ENCODE assay signal across 13 mouse cellular contexts in genomic region chr5:120138406-120138805, GRCm38 (mm10). TPM values are rescaled to one million over a fixed set of nuclear protein-coding genes. Genes with fewer than 3 reads are reported as not detected.
DNase-seq lines count a peak whose midpoint lies in the region; ATAC-seq and TF ChIP-seq lines count a peak whose summit lies in the region.
"Had no signal": no experiment of that assay in that cellular context is flagged by ENCODE, and none has a peak within 500 bp of the region (broad histone marks: within the 10 kb centered on the region; RNA-seq: fewer than 3 reads in every experiment).

No protein-coding gene starts in this region.

- 52% methylated on average over 3 of the region's 3 CpGs for WGBS in heart, adult 2 months

- H3K79me2 ChIP-seq in heart, adult 2 months (replicated peaks; ENCODE audit: control insufficient read depth, insufficient read depth, low read length) = no peaks in the 10 kb centered on the region

- TF ChIP-seq POLR2A in heart, adult 2 months (IDR thresholded peaks at IDR 0.05; ENCODE audit: insufficient read depth, low read depth, low read length) = no peak

- peaks cover 74% of the 10 kb centered on the region for H3K4me1 ChIP-seq in G1E (ENCODE audit: insufficient read depth, low read depth, low read length)
- peaks cover 4% of the 10 kb centered on the region; the same call in 1 of the 2 replicates for H3K4me1 ChIP-seq in heart, adult 2 months (ENCODE audit: control insufficient read depth, insufficient read depth, low read length)
- H3K4me1 ChIP-seq: limb, embryonic 15.5 days had no signal

- TF ChIP-seq CTCF in G1E (IDR thresholded peaks at IDR 0.05; ENCODE audit: low read depth, low read length) = no peak
- no peak for TF ChIP-seq CTCF in heart, adult 2 months (IDR thresholded peaks at IDR 0.05)
- no peak for TF ChIP-seq CTCF in left cerebral cortex, adult 2 months (IDR thresholded peaks at IDR 0.05)

- H3K9me3 ChIP-seq in G1E (replicated peaks) = peaks cover 3% of the 10 kb centered on the region; the same call in 1 of the 2 replicates
- H3K9me3 ChIP-seq: forebrain, embryonic 12.5 days; hindbrain, embryonic 12.5 days; limb, embryonic 15.5 days; midbrain, embryonic 13.5 days had no signal

- intact Hi-C loops in heart, adult 2 months (cut with DNase I) = loop anchor here (2.0 kb wide), 1 partner anchor 36 kb away; no protein-coding TSS in a partner anchor
- intact Hi-C loops in left cerebral cortex, adult 2 months (cut with DNase I) = loop anchor here (10.0 kb wide), 1 partner anchor 466 kb away; no protein-coding TSS in a partner anchor

- TF ChIP-seq EP300 in heart, adult 2 months (IDR thresholded peaks at IDR 0.05; ENCODE audit: insufficient read depth, low read depth, low read length) = peak; percentile 55; the same call in 1 of the 2 replicates

- no peaks in the 10 kb centered on the region for H3K27me3 ChIP-seq in G1E (ENCODE audit: insufficient read depth, low read length)
- no peaks in the 10 kb centered on the region for H3K27me3 ChIP-seq in heart, adult 2 months (ENCODE audit: control insufficient read depth, insufficient read depth, low read length)
- H3K27me3 ChIP-seq: forebrain, embryonic 12.5 days; hindbrain, embryonic 12.5 days; limb, embryonic 15.5 days had no signal

- ATAC-seq in G1E (ENCODE audit: extremely low read depth, insufficient number of reproducible peaks, low FRiP score, poor library complexity, severe bottlenecking) = no peak
- ATAC-seq: midbrain, embryonic 13.5 days had no signal

- peaks cover 96% of the 10 kb centered on the region for H3K36me3 ChIP-seq in G1E (replicated peaks)
- no peaks in the 10 kb centered on the region for H3K36me3 ChIP-seq in heart, adult 2 months (ENCODE audit: control insufficient read depth, insufficient read depth, low read length)

- H3K4me3 ChIP-seq in G1E (ENCODE audit: low read depth, low read length) = peak overlapping the region; percentile 72
- H3K4me3 ChIP-seq in heart, adult 2 months = no peak overlapping the region
- H3K4me3 ChIP-seq in left cerebral cortex, adult 2 months = no peak overlapping the region
- H3K4me3 ChIP-seq: forebrain, embryonic 12.5 days; hindbrain, embryonic 12.5 days; limb, embryonic 15.5 days; midbrain, embryonic 13.5 days had no signal

- no peak overlapping the region for H3K9ac ChIP-seq in heart, adult 2 months (ENCODE audit: low read depth, low read length)
- H3K9ac ChIP-seq: forebrain, embryonic 12.5 days; limb, embryonic 15.5 days; midbrain, embryonic 13.5 days had no signal

- H3K27ac ChIP-seq in heart, adult 2 months = peak overlapping the region; percentile 53
- no peak overlapping the region for H3K27ac ChIP-seq in left cerebral cortex, adult 2 months
- H3K27ac ChIP-seq: hindbrain, embryonic 12.5 days; limb, embryonic 15.5 days; midbrain, embryonic 13.5 days had no signal

- DNase-seq in G1E (ENCODE audit: low spot score) (no peak), adipocyte (ENCODE audit: low spot score) (peak; percentile 64)
- DNase-seq in heart, adult 2 months = peak; percentile 52 to 84
- peak; percentile 29 for DNase-seq in kidney, postnatal 14 days
- DNase-seq in cerebellum, adult 9-10 months = no peak
- no peak for DNase-seq in cerebellum, adult 8-10 months
- no peak for DNase-seq in left cerebral cortex, adult 2 months (ENCODE audit: extremely low spot score in 1 of 2, low spot score in 2 of 2)
- no peak for DNase-seq in layer of hippocampus, adult 11-12 months (ENCODE audit: low spot score)
- DNase-seq: layer of hippocampus, adult 9-11 months had no signal

RNA-seq across cellular contexts. Expression of gene Rbm19, which starts 22.1 kb away (rescaled TPM):
- total RNA-seq in G1E (2014; fragmentation: Nextera tagmentation) = 17.3 and 19.3 TPM in 2 replicates
- 25.1 and 25.8 TPM in 2 replicates for total RNA-seq in G1E (2017)
- 34.8 and 42.5 TPM in 2 replicates for polyA plus RNA-seq in G1E (2012)
- total RNA-seq in heart, adult 2 months (2021) = 10 to 100 TPM; 19.6 to 22.1 TPM
- 8.6 and 11.6 TPM in 2 replicates for polyA plus RNA-seq in heart, adult 2 months (2012; rRNA removed)
- total RNA-seq in left cerebral cortex, adult 2 months (2021) = 10 to 100 TPM; 19.7 to 21.9 TPM

Comparison
In these comparisons a context has a peak if more than half of its experiments do, and no peak if none do; other contexts are left out.
1. DNase-seq: peak in adipocyte (single experiment), heart, adult 2 months (2 of 2) and kidney, postnatal 14 days (single experiment); none in G1E (single experiment), cerebellum, adult 9-10 months (single experiment), cerebellum, adult 8-10 months (single experiment), left cerebral cortex, adult 2 months (0 of 2) and layer of hippocampus, adult 11-12 months (single experiment).